Mouse (Mus musculus) embryonic fibroblast, embryonic 13.5 days (primary cell): ENCODE measurements at regions not wholly inside any gene's neighbourhood (a gene's known extent, or its start where the extent isn't known, plus 50 kb on each side); places are given as distances from the start of the nearest gene placed in this dataset.

Source experiments
- H3K27ac ChIP-seq: 2 replicates; pipeline ENCODE4 v1.5.1; 2012; ENCODE audit warnings: low read length, control low read depth, inconsistent platforms; ENCODE audit not compliant: insufficient read depth
- H3K4me1 ChIP-seq: 2 replicates; pipeline ENCODE4 v1.6.1; 2011; ENCODE audit warnings: low read length; ENCODE audit not compliant: control insufficient read depth, insufficient read depth
- H3K4me3 ChIP-seq: 2 replicates; pipeline ENCODE4 v1.5.1; 2011; ENCODE audit warnings: mild to moderate bottlenecking, control low read depth, low read length; ENCODE audit not compliant: insufficient read depth
- CTCF ChIP-seq: IDR thresholded peaks from 2 replicates; pipeline ENCODE4 v1.5.1; 2011; ENCODE audit warnings: mild to moderate bottlenecking, control low read depth, low read length, moderate library complexity, borderline replicate concordance; ENCODE audit not compliant: insufficient read depth
- POLR2A ChIP-seq: IDR thresholded peaks from 2 replicates; pipeline ENCODE4 v1.6.1; 2011; ENCODE audit warnings: low read depth, mild to moderate bottlenecking, control low read depth, low read length, moderate library complexity

- no peak for TF ChIP-seq POLR2A
- no peak for TF ChIP-seq CTCF
- Histone ChIP-seq H3K4me1 (peaks cover 8% of the 10 kb centered on the region; the same call in 1 of the 2 replicates), H3K27ac (no peak overlapping the region), H3K4me3 (no peak overlapping the region)
Measured at GRCm38 (mm10) chr6:52417439-52418124, 104.3 kb downstream of the Evx1 start.

DNA sequence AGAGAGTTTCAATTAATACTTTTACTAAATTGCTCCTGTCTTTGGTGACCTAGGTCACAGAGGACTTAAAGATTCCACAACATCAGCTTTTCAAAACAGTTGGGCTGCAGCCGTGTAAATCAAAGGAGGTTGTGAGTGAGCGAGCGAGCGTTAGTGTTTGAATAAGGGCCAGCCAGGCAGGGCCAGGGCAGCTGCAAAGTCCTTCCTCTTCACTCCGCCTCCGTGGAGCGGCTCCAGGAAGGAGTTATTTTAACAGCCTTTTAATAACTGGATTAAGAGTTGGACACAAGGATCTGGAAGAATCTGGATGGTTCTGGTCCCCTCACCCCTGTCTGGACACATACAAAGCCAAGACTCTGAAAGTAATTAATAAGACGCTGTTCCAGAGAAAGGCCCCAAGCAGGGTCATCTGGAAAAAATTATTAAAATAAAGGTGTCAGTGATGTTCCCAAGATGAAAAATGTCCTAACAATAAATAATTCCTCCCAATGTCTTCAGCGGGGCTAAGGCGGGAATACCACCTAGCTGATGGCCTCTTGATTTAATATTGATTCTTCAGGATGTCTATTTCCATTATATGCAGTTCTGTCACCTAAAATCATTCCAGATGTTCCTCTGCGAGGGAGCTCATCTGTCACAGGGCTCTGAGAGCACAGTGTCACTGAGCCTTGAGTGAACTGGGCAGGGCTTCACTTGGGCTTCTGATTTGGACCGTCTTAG, 105.3 kb downstream of the Evx1 start:
- H3K4me1 ChIP-seq = peaks cover 9% of the 10 kb centered on the region; the same call in 1 of the 2 replicates
- no peak overlapping the region for H3K27ac ChIP-seq
- no peak overlapping the region for H3K4me3 ChIP-seq
- TF ChIP-seq POLR2A (no peak), CTCF (no peak)

DNA sequence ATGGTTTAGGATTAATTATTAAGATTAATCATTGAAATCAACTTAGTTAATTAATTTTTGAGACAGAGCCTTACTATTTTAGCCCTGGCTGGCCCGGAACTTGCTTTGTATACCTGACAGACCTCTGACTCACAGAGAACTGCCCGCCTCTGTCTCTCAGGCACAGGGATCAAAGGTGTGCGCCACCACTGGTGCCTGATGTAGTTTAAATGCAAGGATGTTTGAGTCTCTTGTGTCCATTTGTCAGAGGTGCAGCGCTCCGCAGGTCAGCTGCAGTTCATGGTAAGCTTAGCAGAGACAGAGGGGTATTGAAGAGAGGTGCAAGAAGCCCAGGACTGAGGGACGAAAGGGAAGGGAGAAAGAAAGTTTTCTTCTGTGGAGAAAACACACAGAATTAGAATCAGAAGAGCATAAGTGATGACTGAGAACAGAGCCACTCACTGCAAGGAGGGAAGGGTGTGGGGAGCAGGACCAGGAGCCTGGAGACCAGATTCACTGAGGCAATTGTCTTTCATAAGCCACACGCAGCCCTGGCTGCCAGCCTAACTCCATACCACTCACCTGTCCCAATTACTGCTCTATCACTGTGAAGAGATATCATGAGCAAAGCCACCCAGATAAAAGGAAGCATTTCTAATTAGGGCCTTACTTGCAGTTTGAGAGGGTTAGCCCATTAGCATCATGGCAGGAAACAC, 107.1 kb downstream of the Evx1 start:
- H3K27ac ChIP-seq = no peak overlapping the region
- peaks cover 12% of the 10 kb centered on the region; the same call in 1 of the 2 replicates for H3K4me1 ChIP-seq
- TF ChIP-seq POLR2A (no peak), CTCF (no peak)
- no peak overlapping the region for H3K4me3 ChIP-seq

GRCm38 (mm10) chr6:52421771-52422170, 108.5 kb downstream of the Evx1 start:
- Histone ChIP-seq H3K27ac (no peak overlapping the region), H3K4me3 (no peak overlapping the region), H3K4me1 (peaks cover 10% of the 10 kb centered on the region; the same call in 1 of the 2 replicates)
- TF ChIP-seq CTCF (no peak), POLR2A (no peak)

- no peak overlapping the region for H3K4me3 ChIP-seq
- H3K27ac ChIP-seq = no peak overlapping the region
- TF ChIP-seq POLR2A (no peak), CTCF (no peak)
- peaks cover 10% of the 10 kb centered on the region; the same call in 1 of the 2 replicates for H3K4me1 ChIP-seq
Measured at GRCm38 (mm10) chr6:52422686-52423085, 109.4 kb downstream of the Evx1 start.

DNA sequence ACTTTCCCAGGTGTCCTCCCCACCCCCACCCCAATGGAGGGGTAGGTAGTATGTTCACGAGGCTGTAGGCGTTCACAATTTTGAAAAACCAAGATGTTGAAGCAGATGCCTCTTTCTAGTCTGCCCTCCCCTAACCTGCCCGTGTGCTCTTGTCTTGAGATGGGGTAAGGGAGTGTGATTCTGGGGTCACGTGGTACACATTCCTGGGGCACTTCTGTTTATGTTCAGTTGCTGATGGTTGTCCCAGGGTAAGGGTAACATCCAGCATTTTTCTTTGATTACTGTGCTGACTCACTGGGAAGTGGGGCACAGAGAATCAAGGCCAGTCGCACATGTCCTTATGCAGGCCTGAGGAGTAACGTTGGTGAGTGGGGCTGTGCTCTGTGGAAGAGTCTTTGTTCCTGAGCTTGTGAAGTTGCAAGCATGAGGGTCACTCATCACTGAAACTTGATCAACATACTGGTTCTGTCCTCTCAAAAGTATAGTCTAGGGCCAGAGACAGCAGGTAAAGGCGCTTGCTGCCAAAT, 110.3 kb downstream of the Evx1 start:
- peaks cover 10% of the 10 kb centered on the region; the same call in 1 of the 2 replicates for H3K4me1 ChIP-seq
- no peak overlapping the region for H3K4me3 ChIP-seq
- no peak overlapping the region for H3K27ac ChIP-seq
- TF ChIP-seq CTCF (no peak), POLR2A (no peak)

GRCm38 (mm10) chr6:52424440-52424839, 111.1 kb downstream of the Evx1 start:
- Histone ChIP-seq H3K4me3 (no peak overlapping the region), H3K4me1 (peaks cover 10% of the 10 kb centered on the region; the same call in 1 of the 2 replicates), H3K27ac (no peak overlapping the region)
- TF ChIP-seq CTCF (no peak), POLR2A (no peak)

GRCm38 (mm10) chr6:52425082-52425481, 111.8 kb downstream of the Evx1 start:
- H3K4me3 ChIP-seq = no peak overlapping the region
- H3K27ac ChIP-seq = no peak overlapping the region
- H3K4me1 ChIP-seq = peaks cover 10% of the 10 kb centered on the region; the same call in 1 of the 2 replicates
- TF ChIP-seq POLR2A (no peak), CTCF (no peak)

DNA sequence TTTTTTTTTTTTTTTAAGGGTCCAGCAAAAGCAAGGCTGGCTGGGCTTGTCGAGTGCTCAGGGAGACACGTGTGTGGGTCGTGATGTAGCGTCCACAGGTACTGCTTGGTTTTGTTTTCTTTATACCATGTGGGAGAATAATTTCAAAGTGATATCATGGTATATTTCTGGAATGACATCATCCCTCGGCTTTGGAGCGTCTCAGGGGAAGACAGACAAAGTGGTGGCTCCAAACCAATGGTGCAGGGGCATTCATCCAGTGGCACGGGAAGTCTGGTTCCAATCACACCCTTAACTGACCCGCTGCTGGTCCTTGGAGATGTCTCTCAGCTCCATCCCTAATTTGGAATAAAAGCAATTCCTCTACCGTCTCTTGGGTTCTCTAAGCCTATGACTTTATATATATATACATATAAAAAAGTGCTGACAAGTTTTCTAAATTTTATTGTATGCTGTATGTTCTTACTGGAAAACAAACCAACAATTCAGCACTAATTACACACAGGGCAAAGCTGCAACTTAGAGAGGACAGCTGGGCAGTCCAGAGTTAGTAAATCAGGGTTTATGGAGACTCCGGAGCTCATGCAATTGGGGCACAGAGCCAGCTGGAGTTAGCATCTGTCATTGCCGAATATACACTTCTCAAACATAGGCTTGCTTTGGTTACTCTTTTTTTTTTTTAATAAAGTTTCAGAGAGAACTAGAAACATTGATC, 115.3 kb downstream of the Evx1 start:
- no peak for TF ChIP-seq POLR2A
- no peak for TF ChIP-seq CTCF
- Histone ChIP-seq H3K27ac (no peak overlapping the region), H3K4me3 (no peak overlapping the region), H3K4me1 (peaks cover 5% of the 10 kb centered on the region; the same call in 1 of the 2 replicates)
